Mouse (Mus musculus) liver, adult 2 months (tissue): ENCODE data around the gene Foxf1. TPM values are rescaled to one million over a fixed set of nuclear protein-coding genes. Genes with fewer than 3 reads are reported as not detected.

Experiments
- DNase-seq: peaks from one replicate; pipeline ENCODE4 v3.0.0-alpha.2; 2011; ENCODE audit warnings: low read depth, low spot score; ENCODE audit errors: extremely low read depth
- H3K27ac ChIP-seq: fragments of 200-500 bp; replicated peaks from 2 replicates; pipeline ENCODE4 v1.5.1; 2012; ENCODE audit warnings: low read depth, mild to moderate bottlenecking, control low read depth, inconsistent platforms, low read length; ENCODE audit not compliant: insufficient read depth
- H3K27me3 ChIP-seq: fragments of 200-500 bp; 2 replicates; pipeline ENCODE4 v1.6.1; 2012; ENCODE audit warnings: mild to moderate bottlenecking, moderate library complexity, low read length, inconsistent platforms; ENCODE audit not compliant: control insufficient read depth, insufficient read depth
- H3K36me3 ChIP-seq: fragments of 200-500 bp; 2 replicates; pipeline ENCODE4 v1.6.1; 2012; ENCODE audit warnings: low read length, inconsistent platforms; ENCODE audit not compliant: control insufficient read depth, insufficient read depth
- H3K4me1 ChIP-seq: fragments of 200-500 bp; 2 replicates; pipeline ENCODE4 v1.6.1; 2011; ENCODE audit warnings: low read length; ENCODE audit not compliant: control insufficient read depth, insufficient read depth
- H3K4me3 ChIP-seq: fragments of 200-500 bp; 2 replicates; pipeline ENCODE4 v1.5.1; 2011; ENCODE audit warnings: low read depth, mild to moderate bottlenecking, control low read depth, low read length, moderate library complexity; ENCODE audit not compliant: insufficient read depth
- H3K79me2 ChIP-seq: fragments of 200-500 bp; 2 replicates; pipeline ENCODE4 v1.6.1; 2012; ENCODE audit warnings: inconsistent platforms, mild to moderate bottlenecking, low read length, moderate library complexity; ENCODE audit not compliant: control insufficient read depth, insufficient read depth
- H3K9ac ChIP-seq: fragments of 200-500 bp; 2 replicates; pipeline ENCODE4 v1.6.1; 2012; ENCODE audit warnings: low read depth, mild to moderate bottlenecking, control low read depth, inconsistent platforms, low read length
- CTCF ChIP-seq: fragments of 200-500 bp; IDR thresholded peaks from 2 replicates; pipeline ENCODE4 v1.5.1; 2011; ENCODE audit warnings: low read depth, low read length, control low read depth
- POLR2A ChIP-seq: fragments of 200-500 bp; IDR thresholded peaks from 2 replicates; pipeline ENCODE4 v1.6.1; 2011; ENCODE audit warnings: low read length, control low read depth; ENCODE audit not compliant: insufficient read depth; ENCODE audit errors: extremely low read depth
- WGBS: fragments of 180-500 bp; shearing (Covaris S2); methylation state at CpG from one replicate; pipeline ENCODE4 v1.1.7; 2018; 5-methylcytosine and 5-hydroxymethylcytosine counted together
- polyA plus RNA-seq: library from polyadenylated mRNA; depleted of rRNA; stranded (reverse); fragments of >200 nt; gene quantifications from 2 replicates; pipeline ENCODE4 v1.2.3, GENCODE M21; 2012
- total RNA-seq: library from RNA; depleted of rRNA; stranded (reverse); fragments of >200 nt; gene quantifications from 2 replicates; pipeline ENCODE4 v1.2.3, GENCODE M21; 2014

Foxf1 gene
- total and polyA plus RNA-seq, 2 experiments, result 1.4 to 3.1 TPM

- DNase-seq, result no peak
- Histone ChIP-seq H3K4me3 (no peak overlapping the region), H3K4me1 (no peaks in the 10 kb centered on the region), H3K9ac (no peak overlapping the region), H3K27me3 (peaks cover 21% of the 10 kb centered on the region), H3K79me2 (no peaks in the 10 kb centered on the region), H3K27ac (no peak overlapping the region), H3K36me3 (no peaks in the 10 kb centered on the region)
- TF ChIP-seq CTCF, result no peak
- no peak for TF ChIP-seq POLR2A
- 6% methylated on average over 7 of the region's 7 CpGs for WGBS
These were observed 5.0 kb upstream of the Foxf1 start for GRCm38 (mm10) chr8:121079201-121079600.

- no peak overlapping the region for H3K4me3 ChIP-seq
- H3K27me3 ChIP-seq, result peaks cover 22% of the 10 kb centered on the region
- H3K4me1 ChIP-seq, result no peaks in the 10 kb centered on the region
- WGBS, result 16% methylated on average over 12 of the region's 12 CpGs
- no peaks in the 10 kb centered on the region for H3K36me3 ChIP-seq
- TF ChIP-seq POLR2A (no peak), CTCF (no peak)
- H3K9ac ChIP-seq, result no peak overlapping the region
- H3K79me2 ChIP-seq, result no peaks in the 10 kb centered on the region
- DNase-seq, result no peak
- no peak overlapping the region for H3K27ac ChIP-seq
These were observed 4.2 kb upstream of the Foxf1 start for GRCm38 (mm10) chr8:121079944-121080343.

- peak overlapping the region; percentile 38; the same call in 1 of the 2 replicates for H3K9ac ChIP-seq
- H3K36me3 ChIP-seq, result no peaks in the 10 kb centered on the region
- no peaks in the 10 kb centered on the region for H3K79me2 ChIP-seq
- peaks cover 25% of the 10 kb centered on the region for H3K27me3 ChIP-seq
- peak overlapping the region; percentile 30; the same call in 1 of the 2 replicates for H3K4me3 ChIP-seq
- 4% methylated on average over 49 of the region's 49 CpGs for WGBS
- no peak overlapping the region for H3K27ac ChIP-seq
- no peaks in the 10 kb centered on the region for H3K4me1 ChIP-seq
- DNase-seq, result no peak
- TF ChIP-seq CTCF, result no peak
- no peak for TF ChIP-seq POLR2A
These were observed 3.7 kb upstream of the Foxf1 start for GRCm38 (mm10) chr8:121080361-121081090.

GRCm38 (mm10) chr8:121081398-121081797, 2.8 kb upstream of the Foxf1 start:
- H3K4me1 ChIP-seq, result no peaks in the 10 kb centered on the region
- H3K27ac ChIP-seq, result peak overlapping the region; percentile 10; the same call in 1 of the 2 replicates
- WGBS, result 12% methylated on average over 7 of the region's 7 CpGs
- H3K27me3 ChIP-seq, result peaks cover 20% of the 10 kb centered on the region
- H3K4me3 ChIP-seq, result no peak overlapping the region; the same call in 1 of the 2 replicates
- DNase-seq, result no peak
- H3K9ac ChIP-seq, result peak overlapping the region; percentile 35
- H3K36me3 ChIP-seq, result no peaks in the 10 kb centered on the region
- H3K79me2 ChIP-seq, result no peaks in the 10 kb centered on the region
- TF ChIP-seq POLR2A (no peak), CTCF (no peak)

GRCm38 (mm10) chr8:121082218-121083092, 1.7 kb upstream of the Foxf1 start:
- TF ChIP-seq CTCF (no peak), POLR2A (no peak)
- Histone ChIP-seq H3K27ac (peak overlapping the region; percentile 46), H3K79me2 (no peaks in the 10 kb centered on the region), H3K27me3 (peaks cover 23% of the 10 kb centered on the region), H3K36me3 (no peaks in the 10 kb centered on the region), H3K4me1 (no peaks in the 10 kb centered on the region), H3K4me3 (peak overlapping the region; percentile 77), H3K9ac (peak overlapping the region; percentile 38)
- no peak for DNase-seq
- 3% methylated on average over 57 of the region's 57 CpGs for WGBS
